Mouse (Mus musculus) hindbrain, embryonic 15.5 days (tissue): ENCODE measurements around the gene Wnt1. TPM values are rescaled to one million over a fixed set of nuclear protein-coding genes. Genes with fewer than 3 reads are reported as not detected.

Experiments used
- ATAC-seq: fragments of 200-750 bp; cut with Nextera tagmentation; 2 replicates; pipeline ENCODE4 v1.8.0; 2017; ENCODE audit warnings: low read depth, moderate number of reproducible peaks, moderate TSS enrichment; ENCODE audit not compliant: low FRiP score
- H3K27ac ChIP-seq: fragments of 300-500 bp; sonication (generic); replicated peaks from 2 replicates; pipeline ENCODE4 v1.5.1; 2015; ENCODE audit warnings: mild to moderate bottlenecking, inconsistent platforms
- H3K27me3 ChIP-seq: fragments of 300-500 bp; sonication (generic); 2 replicates; pipeline ENCODE4 v1.6.1; 2015; ENCODE audit warnings: control low read depth, inconsistent platforms
- H3K36me3 ChIP-seq: fragments of 300-500 bp; sonication (generic); 2 replicates; pipeline ENCODE4 v1.6.1; 2015; ENCODE audit warnings: control low read depth, inconsistent platforms
- H3K4me1 ChIP-seq: fragments of 300-500 bp; sonication (generic); replicated peaks from 2 replicates; pipeline ENCODE4 v1.6.1; 2015; ENCODE audit warnings: control low read depth, inconsistent platforms
- H3K4me2 ChIP-seq: fragments of 300-500 bp; sonication (generic); 2 replicates; pipeline ENCODE4 v1.6.1; 2015; ENCODE audit warnings: moderate library complexity, mild to moderate bottlenecking, inconsistent platforms
- H3K4me3 ChIP-seq: fragments of 300-500 bp; sonication (generic); 2 replicates; pipeline ENCODE4 v1.5.1; 2015; ENCODE audit warnings: mild to moderate bottlenecking, inconsistent platforms
- H3K9ac ChIP-seq: fragments of 300-500 bp; sonication (generic); 2 replicates; pipeline ENCODE4 v1.6.1; 2015; ENCODE audit warnings: inconsistent platforms
- H3K9me3 ChIP-seq: fragments of 300-500 bp; sonication (generic); 2 replicates; pipeline ENCODE4 v1.6.1; 2016; ENCODE audit warnings: control low read depth, inconsistent platforms
- WGBS: fragments of 180-500 bp; shearing (Covaris S2); methylation state at CpG from one replicate; pipeline ENCODE4 v1.1.7; 2015; 5-methylcytosine and 5-hydroxymethylcytosine counted together
- polyA plus RNA-seq: library from polyadenylated mRNA; unstranded; fragments of >200 nt; fragmentation: Nextera tagmentation; extraction: Ambion mirVana; gene quantifications from 2 replicates; pipeline ENCODE4 v1.2.1, GENCODE M21; 2015

Gene Wnt1
- polyA plus RNA-seq, 1 experiment from 2014 or later: 2.5 TPM

DNA sequence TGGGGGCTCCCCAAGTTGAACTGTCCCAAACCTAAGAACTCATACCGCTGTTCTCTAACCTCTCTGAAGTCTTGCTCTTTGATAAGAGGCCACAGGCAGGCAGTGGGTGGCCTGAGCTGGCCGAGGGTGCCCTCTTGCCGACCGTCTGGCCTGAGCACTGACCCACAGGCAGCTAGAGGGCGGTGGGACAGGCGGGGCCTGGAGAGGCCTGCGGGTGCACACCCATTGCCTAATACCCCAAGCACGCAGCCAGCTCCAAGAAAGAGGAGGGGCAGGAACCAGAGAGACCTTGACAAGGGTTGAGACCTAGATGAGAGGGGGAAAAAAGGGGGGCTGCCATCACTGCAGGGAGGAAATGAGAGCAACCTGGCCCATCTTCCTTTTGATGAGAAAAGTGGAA, 9.6 kb upstream of the Wnt1 start:
- H3K27me3 ChIP-seq: peaks cover 76% of the 10 kb centered on the region
- H3K4me3 ChIP-seq: no peak overlapping the region
- no peak overlapping the region for H3K9ac ChIP-seq
- H3K36me3 ChIP-seq: no peaks in the 10 kb centered on the region
- ATAC-seq: no peak
- no peak overlapping the region for H3K4me2 ChIP-seq
- H3K27ac ChIP-seq: no peak overlapping the region
- H3K4me1 ChIP-seq: peaks cover 25% of the 10 kb centered on the region
- no peaks in the 10 kb centered on the region for H3K9me3 ChIP-seq
- 1% methylated on average over 8 of the region's 8 CpGs for WGBS

DNA sequence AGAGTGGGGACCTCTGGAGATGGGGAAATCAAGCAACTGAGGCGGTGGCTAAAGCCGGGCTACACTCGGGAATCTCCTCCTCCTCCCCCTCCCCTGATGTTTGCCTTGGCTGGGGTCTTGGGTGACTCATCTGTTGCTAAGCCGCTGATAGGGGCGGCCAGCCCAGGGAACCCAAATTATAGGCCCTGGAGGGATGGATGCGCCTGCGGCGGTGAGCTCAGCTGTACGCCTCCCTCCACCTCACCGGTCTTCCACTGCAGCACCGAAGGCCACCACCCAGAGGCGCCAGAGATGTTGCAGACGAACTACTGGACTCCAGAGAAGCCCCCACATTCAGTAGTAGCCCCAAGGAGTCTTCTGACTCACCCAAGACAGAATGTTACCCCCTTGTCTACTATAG, 9.1 kb upstream of the Wnt1 start:
- H3K9me3 ChIP-seq: no peaks in the 10 kb centered on the region
- H3K4me1 ChIP-seq: peaks cover 25% of the 10 kb centered on the region
- no peak overlapping the region for H3K27ac ChIP-seq
- H3K9ac ChIP-seq: no peak overlapping the region
- no peak overlapping the region for H3K4me3 ChIP-seq
- no peak for ATAC-seq
- WGBS: under 1% methylated on average over 13 of the region's 13 CpGs
- H3K36me3 ChIP-seq: no peaks in the 10 kb centered on the region
- H3K4me2 ChIP-seq: no peak overlapping the region
- peaks cover 71% of the 10 kb centered on the region for H3K27me3 ChIP-seq

DNA sequence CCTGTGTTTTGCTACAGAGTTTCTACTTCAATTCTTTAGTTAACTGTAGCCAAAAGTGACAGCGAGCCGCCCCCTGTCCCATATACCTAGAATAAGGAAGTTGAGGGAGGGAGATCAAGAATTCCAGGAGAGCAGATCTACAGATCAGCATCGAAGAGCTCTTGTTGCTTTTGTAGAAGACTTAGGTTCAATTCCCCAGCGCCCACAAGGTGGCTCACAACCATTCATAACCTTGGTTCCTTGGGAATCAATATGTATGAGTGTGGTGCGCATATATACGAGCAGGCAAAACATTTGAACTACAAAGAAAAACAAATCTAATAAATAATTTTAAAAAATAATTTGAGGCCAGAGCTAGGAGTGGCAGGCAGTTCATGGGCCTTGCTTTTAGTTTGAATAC, 8.5 kb upstream of the Wnt1 start:
- WGBS: 28% methylated on average over 6 of the region's 6 CpGs
- no peak overlapping the region for H3K4me3 ChIP-seq
- H3K4me1 ChIP-seq: peaks cover 24% of the 10 kb centered on the region
- no peak overlapping the region for H3K9ac ChIP-seq
- H3K27me3 ChIP-seq: peaks cover 65% of the 10 kb centered on the region
- no peak overlapping the region for H3K4me2 ChIP-seq
- no peaks in the 10 kb centered on the region for H3K36me3 ChIP-seq
- no peaks in the 10 kb centered on the region for H3K9me3 ChIP-seq
- ATAC-seq: no peak
- H3K27ac ChIP-seq: no peak overlapping the region

DNA sequence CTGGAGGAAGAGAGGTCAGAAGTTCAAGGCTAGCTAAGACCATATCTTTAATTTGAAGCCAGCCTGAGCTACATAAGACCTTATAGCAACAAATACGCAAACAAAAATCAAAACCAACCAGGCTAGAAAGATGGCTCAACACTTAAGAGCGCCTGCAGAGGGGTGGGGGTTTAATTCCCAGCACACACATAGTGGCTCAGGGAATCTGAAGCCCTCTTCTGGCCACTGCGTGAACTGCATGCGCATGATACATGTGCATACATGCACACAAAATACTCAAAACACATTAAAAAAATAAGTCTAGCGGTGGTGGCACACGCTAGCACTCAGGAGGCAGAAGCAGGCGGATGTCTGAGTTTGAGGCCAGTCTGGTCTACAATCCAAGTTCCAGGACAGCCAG, 3.9 kb upstream of the Wnt1 start:
- 35% methylated on average over 7 of the region's 7 CpGs for WGBS
- Histone ChIP-seq H3K9ac (no peak overlapping the region), H3K27ac (no peak overlapping the region), H3K4me1 (peaks cover 9% of the 10 kb centered on the region), H3K4me3 (no peak overlapping the region), H3K9me3 (no peaks in the 10 kb centered on the region), H3K36me3 (no peaks in the 10 kb centered on the region), H3K27me3 (peaks cover 63% of the 10 kb centered on the region), H3K4me2 (no peak overlapping the region)
- no peak for ATAC-seq

DNA sequence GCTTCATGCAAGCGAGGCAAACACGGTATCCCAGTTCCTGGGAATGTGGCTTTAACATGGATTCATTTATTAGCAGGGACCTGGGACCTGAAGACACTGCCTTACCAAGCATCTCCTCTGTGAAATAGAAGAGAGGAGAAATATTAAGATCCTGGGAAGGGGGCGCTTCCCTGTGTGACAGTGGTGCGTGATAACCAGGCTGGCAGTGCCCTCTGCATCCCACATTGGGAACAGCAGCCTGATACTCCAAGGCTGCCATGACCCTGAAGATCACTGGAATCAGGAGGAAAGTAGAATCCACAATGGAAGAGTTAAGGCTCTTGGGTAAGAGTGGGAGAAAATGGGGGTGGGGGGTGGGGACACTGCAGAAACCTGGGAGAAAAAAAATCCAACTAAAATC, 1.7 kb upstream of the Wnt1 start:
- no peak overlapping the region for H3K9ac ChIP-seq
- no peaks in the 10 kb centered on the region for H3K9me3 ChIP-seq
- no peak overlapping the region for H3K27ac ChIP-seq
- H3K4me2 ChIP-seq: no peak overlapping the region
- ATAC-seq: no peak
- no peak overlapping the region for H3K4me3 ChIP-seq
- peaks cover 65% of the 10 kb centered on the region for H3K27me3 ChIP-seq
- WGBS: 39% methylated on average over 4 of the region's 4 CpGs
- no peaks in the 10 kb centered on the region for H3K36me3 ChIP-seq
- peaks cover 24% of the 10 kb centered on the region for H3K4me1 ChIP-seq

DNA sequence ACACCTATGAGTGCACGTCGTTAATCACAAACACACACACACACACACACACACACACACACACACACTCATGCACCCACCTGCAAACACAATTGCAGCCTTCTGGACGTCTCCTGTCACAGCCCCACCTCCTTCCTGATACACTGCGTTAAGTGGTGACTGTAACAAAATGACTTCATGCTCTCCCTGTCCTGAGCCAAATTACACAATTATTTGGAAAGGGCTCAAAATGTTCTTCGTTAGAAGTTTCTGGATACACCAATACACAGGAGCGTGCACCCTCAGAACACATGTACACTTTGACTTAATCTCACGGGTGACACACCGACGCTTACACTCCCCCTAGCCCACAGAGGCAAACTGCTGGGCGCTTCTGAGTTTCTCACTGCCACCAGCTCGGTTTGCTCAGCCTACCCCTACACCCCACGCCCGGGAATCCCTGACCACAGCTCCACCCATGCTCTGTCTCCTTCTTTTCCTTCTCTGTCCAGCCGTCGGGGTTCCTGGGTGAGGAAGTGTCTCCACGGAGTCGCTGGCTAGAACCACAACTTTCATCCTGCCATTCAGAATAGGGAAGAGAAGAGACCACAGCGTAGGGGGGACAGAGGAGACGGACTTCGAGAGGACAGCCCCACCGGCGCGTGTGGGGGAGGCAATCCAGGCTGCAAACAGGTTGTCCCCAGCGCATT, 541 bp upstream of the Wnt1 start:
- 11% methylated on average over 24 of the region's 24 CpGs for WGBS
- Histone ChIP-seq H3K4me1 (peaks cover 28% of the 10 kb centered on the region), H3K4me2 (0 out of 2 replicates have a peak overlapping the region, but pooled peaks have one; percentile 7), H3K4me3 (peak overlapping the region; percentile 18; the same call in 1 of the 2 replicates), H3K9ac (no peak overlapping the region), H3K27ac (no peak overlapping the region), H3K27me3 (peaks cover 77% of the 10 kb centered on the region), H3K9me3 (no peaks in the 10 kb centered on the region), H3K36me3 (no peaks in the 10 kb centered on the region)
- no peak for ATAC-seq

DNA sequence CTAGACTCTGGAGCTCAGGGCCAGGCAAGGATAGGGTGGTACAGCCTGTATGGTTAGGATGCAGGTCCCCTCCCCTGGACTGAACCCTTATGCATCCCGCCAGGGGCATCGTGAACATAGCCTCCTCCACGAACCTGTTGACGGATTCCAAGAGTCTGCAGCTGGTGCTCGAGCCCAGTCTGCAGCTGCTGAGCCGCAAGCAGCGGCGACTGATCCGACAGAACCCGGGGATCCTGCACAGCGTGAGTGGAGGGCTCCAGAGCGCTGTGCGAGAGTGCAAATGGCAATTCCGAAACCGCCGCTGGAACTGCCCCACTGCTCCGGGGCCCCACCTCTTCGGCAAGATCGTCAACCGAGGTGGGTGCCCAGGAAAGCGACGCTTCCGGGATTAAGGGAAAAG, 1.1 kb downstream of the Wnt1 start:
- no peak for ATAC-seq
- H3K27me3 ChIP-seq: peaks cover 91% of the 10 kb centered on the region
- no peak overlapping the region for H3K27ac ChIP-seq
- peak overlapping the region; percentile 36 for H3K4me3 ChIP-seq
- H3K36me3 ChIP-seq: no peaks in the 10 kb centered on the region
- peak overlapping the region; percentile 34 for H3K4me2 ChIP-seq
- under 1% methylated on average over 23 of the region's 23 CpGs for WGBS
- no peaks in the 10 kb centered on the region for H3K9me3 ChIP-seq
- peaks cover 28% of the 10 kb centered on the region for H3K4me1 ChIP-seq
- H3K9ac ChIP-seq: no peak overlapping the region

DNA sequence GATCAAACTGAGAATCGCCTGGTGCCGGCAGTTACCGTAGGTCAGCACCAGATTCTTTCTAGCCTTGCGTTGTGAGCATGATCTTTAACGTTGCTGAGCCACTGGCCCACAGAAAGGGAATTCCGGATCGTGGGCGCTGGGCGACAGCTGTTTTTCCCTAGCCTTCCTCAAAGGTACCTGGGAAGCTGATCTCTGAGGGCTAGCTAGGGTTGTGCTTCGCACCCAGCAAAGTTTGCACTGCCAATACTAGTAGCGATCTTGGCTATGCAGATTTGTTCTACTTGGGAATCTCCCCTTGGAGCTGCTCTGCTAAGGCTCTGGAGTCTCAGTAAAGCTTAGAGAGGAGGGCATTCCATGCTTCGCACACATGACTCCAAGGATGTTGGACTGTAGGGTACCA, 1.6 kb downstream of the Wnt1 start:
- Histone ChIP-seq H3K4me2 (peak overlapping the region; percentile 34), H3K9me3 (no peaks in the 10 kb centered on the region), H3K27ac (no peak overlapping the region), H3K4me1 (peaks cover 28% of the 10 kb centered on the region), H3K27me3 (peaks cover 95% of the 10 kb centered on the region), H3K36me3 (no peaks in the 10 kb centered on the region), H3K4me3 (peak overlapping the region; percentile 36), H3K9ac (no peak overlapping the region)
- WGBS: under 1% methylated on average over 12 of the region's 12 CpGs
- ATAC-seq: no peak

DNA sequence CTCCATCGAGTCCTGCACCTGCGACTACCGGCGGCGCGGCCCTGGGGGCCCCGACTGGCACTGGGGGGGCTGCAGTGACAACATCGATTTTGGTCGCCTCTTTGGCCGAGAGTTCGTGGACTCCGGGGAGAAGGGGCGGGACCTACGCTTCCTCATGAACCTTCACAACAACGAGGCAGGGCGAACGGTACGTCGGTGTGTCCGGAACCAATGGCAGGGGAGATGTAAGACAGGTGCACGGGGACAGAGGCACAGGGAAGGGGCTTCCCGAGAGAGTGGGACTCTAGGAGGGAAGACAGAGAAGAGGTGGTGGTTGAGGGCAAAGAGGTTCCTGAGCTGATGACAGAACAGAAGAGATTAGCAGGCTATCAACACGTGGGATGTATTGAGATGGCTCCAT, 2.1 kb downstream of the Wnt1 start:
- H3K9me3 ChIP-seq: no peaks in the 10 kb centered on the region
- H3K9ac ChIP-seq: no peak overlapping the region
- no peaks in the 10 kb centered on the region for H3K36me3 ChIP-seq
- H3K27ac ChIP-seq: no peak overlapping the region
- peak overlapping the region; percentile 34 for H3K4me2 ChIP-seq
- H3K4me3 ChIP-seq: peak overlapping the region; percentile 36; the same call in 1 of the 2 replicates
- no peak for ATAC-seq
- peaks cover 95% of the 10 kb centered on the region for H3K27me3 ChIP-seq
- WGBS: under 1% methylated on average over 23 of the region's 23 CpGs
- peaks cover 29% of the 10 kb centered on the region for H3K4me1 ChIP-seq

DNA sequence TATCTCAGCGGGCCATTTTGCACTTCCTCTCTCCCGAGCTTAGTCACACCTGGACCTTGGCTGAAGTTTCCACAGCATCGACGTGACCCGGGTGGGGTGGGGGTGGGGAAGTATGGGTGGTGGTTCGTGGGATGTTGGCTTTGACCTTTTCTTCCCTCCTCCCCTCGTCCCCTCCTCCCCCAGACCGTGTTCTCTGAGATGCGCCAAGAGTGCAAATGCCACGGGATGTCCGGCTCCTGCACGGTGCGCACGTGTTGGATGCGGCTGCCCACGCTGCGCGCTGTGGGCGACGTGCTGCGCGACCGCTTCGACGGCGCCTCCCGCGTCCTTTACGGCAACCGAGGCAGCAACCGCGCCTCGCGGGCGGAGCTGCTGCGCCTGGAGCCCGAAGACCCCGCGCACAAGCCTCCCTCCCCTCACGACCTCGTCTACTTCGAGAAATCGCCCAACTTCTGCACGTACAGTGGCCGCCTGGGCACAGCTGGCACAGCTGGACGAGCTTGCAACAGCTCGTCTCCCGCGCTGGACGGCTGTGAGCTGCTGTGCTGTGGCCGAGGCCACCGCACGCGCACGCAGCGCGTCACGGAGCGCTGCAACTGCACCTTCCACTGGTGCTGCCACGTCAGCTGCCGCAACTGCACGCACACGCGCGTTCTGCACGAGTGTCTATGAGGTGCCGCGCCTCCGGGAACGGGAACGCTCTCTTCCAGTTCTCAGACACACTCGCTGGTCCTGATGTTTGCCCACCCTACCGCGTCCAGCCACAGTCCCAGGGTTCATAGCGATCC, 2.8 kb downstream of the Wnt1 start:
- 0 out of 2 replicates have a peak, but pooled peaks have one; percentile 16 for ATAC-seq
- Histone ChIP-seq H3K27ac (no peak overlapping the region), H3K4me1 (peaks cover 33% of the 10 kb centered on the region), H3K27me3 (peaks cover 96% of the 10 kb centered on the region), H3K9me3 (no peaks in the 10 kb centered on the region), H3K4me2 (peak overlapping the region; percentile 59), H3K9ac (peak overlapping the region; percentile 18), H3K4me3 (peak overlapping the region; percentile 36), H3K36me3 (no peaks in the 10 kb centered on the region)
- 1% methylated on average over 70 of the region's 75 CpGs for WGBS

DNA sequence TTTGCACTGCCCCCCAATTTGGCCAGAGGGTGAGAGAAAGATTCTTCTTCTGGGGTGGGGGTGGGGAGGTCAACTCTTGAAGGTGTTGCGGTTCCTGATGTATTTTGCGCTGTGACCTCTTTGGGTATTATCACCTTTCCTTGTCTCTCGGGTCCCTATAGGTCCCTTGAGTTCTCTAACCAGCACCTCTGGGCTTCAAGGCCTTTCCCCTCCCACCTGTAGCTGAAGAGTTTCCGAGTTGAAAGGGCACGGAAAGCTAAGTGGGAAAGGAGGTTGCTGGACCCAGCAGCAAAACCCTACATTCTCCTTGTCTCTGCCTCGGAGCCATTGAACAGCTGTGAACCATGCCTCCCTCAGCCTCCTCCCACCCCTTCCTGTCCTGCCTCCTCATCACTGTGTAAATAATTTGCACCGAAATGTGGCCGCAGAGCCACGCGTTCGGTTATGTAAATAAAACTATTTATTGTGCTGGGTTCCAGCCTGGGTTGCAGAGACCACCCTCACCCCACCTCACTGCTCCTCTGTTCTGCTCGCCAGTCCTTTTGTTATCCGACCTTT, 3.6 kb downstream of the Wnt1 start:
- peaks cover 95% of the 10 kb centered on the region for H3K27me3 ChIP-seq
- H3K27ac ChIP-seq: no peak overlapping the region
- peak overlapping the region; percentile 18 for H3K9ac ChIP-seq
- peak overlapping the region; percentile 36 for H3K4me3 ChIP-seq
- H3K9me3 ChIP-seq: no peaks in the 10 kb centered on the region
- H3K4me2 ChIP-seq: peak overlapping the region; percentile 59
- no peaks in the 10 kb centered on the region for H3K36me3 ChIP-seq
- ATAC-seq: no peak
- WGBS: 6% methylated on average over 13 of the region's 13 CpGs
- peaks cover 40% of the 10 kb centered on the region for H3K4me1 ChIP-seq
